Mouse (Mus musculus) lung, adult 2 months (tissue): ENCODE results near the gene Elane. TPM values are rescaled to one million over a fixed set of nuclear protein-coding genes. Genes with fewer than 3 reads are reported as not detected.

ENCODE experiments used
- DNase-seq: peaks from one replicate; pipeline ENCODE4 v3.0.0; 2022
- H3K4me1 ChIP-seq: fragments of 200-500 bp; 2 replicates; pipeline ENCODE4 v1.6.1; 2011; ENCODE audit warnings: low read length; ENCODE audit not compliant: control insufficient read depth, insufficient read depth
- H3K4me3 ChIP-seq: fragments of 200-500 bp; replicated peaks from 2 replicates; pipeline ENCODE3; 2011; ENCODE audit warnings: low read depth, mild to moderate bottlenecking, control low read depth, low read length; ENCODE audit errors: extremely low read depth
- CTCF ChIP-seq: fragments of 200-500 bp; IDR thresholded peaks from 2 replicates; pipeline ENCODE4 v1.5.1; 2011; ENCODE audit warnings: mild to moderate bottlenecking, low read length, control low read depth; ENCODE audit not compliant: insufficient read depth
- POLR2A ChIP-seq: fragments of 200-500 bp; IDR thresholded peaks from 2 replicates; pipeline ENCODE4 v1.6.1; 2011; ENCODE audit warnings: low read depth, mild to moderate bottlenecking, control low read depth, low read length, borderline replicate concordance; ENCODE audit errors: extremely low read depth
- WGBS: fragments of 180-500 bp; shearing (Covaris S2); methylation state at CpG from one replicate; pipeline ENCODE4 v1.1.7; 2018; 5-methylcytosine and 5-hydroxymethylcytosine counted together
- polyA plus RNA-seq: library from polyadenylated mRNA; depleted of rRNA; stranded (reverse); fragments of >200 nt; gene quantifications from 2 replicates; pipeline ENCODE4 v1.2.3, GENCODE M21; 2012

Elane gene
- polyA plus RNA-seq, 1 experiment: 0.85 TPM

DNA sequence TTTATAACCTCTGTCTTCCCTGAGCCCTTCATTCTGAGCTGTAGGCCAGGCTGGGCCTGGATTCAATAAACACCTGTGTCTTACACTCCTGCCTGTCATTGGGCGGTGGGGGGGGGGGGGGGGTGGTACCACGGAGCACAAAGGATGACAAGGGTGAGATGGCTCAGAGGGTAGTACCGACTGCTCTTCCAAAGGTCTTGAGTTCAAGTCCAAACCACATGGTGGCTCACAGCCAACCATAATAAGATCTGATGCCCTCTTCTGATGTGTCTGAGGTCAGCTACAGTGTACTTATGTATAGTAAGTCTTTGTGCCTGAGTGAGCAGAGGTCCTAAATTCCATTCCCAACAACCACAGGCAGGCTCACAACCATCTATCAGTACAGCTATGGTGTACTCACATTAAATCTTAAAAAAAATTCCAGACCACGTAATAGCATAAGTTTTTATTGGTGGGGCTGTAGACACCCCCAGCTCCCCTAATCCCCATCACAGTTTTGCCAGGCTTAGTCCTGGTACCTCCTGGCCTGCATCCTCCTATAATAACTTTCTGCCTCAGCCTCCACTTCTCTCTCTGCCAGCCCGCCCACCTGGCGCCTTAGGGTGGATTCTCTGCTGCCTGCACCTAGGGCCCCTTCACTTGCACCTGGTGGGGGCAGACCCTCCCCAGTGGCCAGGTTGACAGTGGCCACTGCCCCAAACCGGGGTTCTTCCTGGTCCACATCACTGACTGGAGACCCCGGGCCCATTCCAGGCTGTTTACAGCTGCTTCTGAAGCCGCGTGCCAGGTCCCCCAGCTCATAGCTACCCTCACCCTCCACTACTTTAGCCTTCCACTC, 21.5 kb upstream of the Elane start:
- H3K4me3 ChIP-seq: no peak overlapping the region
- no peak for TF ChIP-seq CTCF
- no peak for TF ChIP-seq POLR2A
- WGBS: 52% methylated on average over 10 of the region's 10 CpGs
- no peak for DNase-seq
- H3K4me1 ChIP-seq: peaks cover 3% of the 10 kb centered on the region; the same call in 1 of the 2 replicates

DNA sequence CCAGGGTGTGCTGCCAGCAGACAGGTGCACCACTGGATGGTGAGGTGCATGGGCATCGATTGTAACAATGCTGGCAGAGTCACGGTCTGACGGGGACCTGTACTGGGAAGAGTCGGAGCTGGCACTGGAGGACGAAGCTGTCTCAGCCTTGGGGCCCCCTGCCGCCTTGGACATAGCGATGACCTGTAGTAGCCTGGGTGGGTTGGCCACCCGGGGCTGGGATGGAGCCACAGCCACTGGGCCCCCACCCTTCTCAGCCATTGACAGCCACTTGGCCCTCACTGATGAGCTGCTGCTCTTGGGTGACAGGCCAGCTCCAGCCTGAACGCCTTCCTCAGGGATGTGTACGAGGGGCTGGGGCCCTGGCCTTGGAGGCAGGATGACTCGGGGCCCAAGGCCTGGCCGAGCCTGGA, 20.9 kb upstream of the Elane start:
- TF ChIP-seq CTCF: no peak
- no peak for TF ChIP-seq POLR2A
- H3K4me1 ChIP-seq: peaks cover 3% of the 10 kb centered on the region; the same call in 1 of the 2 replicates
- no peak for DNase-seq
- 46% methylated on average over 12 of the region's 12 CpGs for WGBS
- no peak overlapping the region for H3K4me3 ChIP-seq

DNA sequence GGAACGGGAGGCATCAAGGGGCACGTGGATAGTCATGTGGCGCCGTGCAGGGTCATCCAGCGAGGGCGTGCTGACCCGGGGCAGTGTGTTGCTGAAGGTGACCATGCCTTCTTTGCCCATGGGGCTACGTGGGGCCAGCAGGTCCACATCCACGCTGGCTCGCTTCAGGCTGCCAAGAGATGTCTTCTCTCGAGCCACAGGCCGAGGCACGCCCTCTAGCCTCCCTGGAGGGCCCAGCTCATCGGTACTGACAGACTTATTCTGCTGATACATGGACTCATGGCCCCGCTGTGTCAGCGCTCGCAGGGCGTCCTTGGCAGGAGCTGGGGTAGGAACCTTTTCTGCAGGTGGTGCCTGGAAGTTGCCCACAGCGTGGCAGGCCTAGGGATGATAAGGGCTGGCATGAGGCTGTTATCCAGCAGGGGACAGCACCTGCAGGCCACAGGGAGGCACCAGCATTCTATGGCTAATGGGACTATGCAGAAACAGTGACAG, 20.2 kb upstream of the Elane start:
- DNase-seq: no peak
- Histone ChIP-seq H3K4me1 (peaks cover 3% of the 10 kb centered on the region; the same call in 1 of the 2 replicates), H3K4me3 (no peak overlapping the region)
- WGBS: 60% methylated on average over 19 of the region's 19 CpGs
- peak; percentile 27; the same call in 1 of the 2 replicates for TF ChIP-seq CTCF
- no peak for TF ChIP-seq POLR2A

DNA sequence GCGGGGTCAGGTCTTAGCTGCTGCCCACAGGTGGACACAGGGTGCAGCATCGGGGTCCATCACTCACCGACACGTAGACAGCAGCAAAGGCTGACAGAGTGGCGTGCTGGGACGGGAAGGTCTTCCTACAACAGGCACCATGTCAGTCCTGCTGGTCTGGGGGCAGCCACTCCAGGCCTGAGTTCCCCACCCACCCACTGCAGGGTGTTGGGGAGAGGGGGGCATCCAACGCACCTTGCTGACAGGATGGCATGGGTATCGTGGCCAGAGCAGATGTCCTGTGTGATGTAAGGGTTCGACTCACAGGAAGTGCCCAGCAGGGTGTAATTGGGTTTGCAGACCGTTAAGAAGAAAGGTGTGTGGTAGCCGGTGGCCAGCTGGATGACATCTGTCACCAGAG, 19.4 kb upstream of the Elane start:
- Histone ChIP-seq H3K4me1 (no peaks in the 10 kb centered on the region), H3K4me3 (no peak overlapping the region)
- WGBS: 76% methylated on average over 11 of the region's 11 CpGs
- no peak for TF ChIP-seq POLR2A
- no peak for TF ChIP-seq CTCF
- DNase-seq: no peak

DNA sequence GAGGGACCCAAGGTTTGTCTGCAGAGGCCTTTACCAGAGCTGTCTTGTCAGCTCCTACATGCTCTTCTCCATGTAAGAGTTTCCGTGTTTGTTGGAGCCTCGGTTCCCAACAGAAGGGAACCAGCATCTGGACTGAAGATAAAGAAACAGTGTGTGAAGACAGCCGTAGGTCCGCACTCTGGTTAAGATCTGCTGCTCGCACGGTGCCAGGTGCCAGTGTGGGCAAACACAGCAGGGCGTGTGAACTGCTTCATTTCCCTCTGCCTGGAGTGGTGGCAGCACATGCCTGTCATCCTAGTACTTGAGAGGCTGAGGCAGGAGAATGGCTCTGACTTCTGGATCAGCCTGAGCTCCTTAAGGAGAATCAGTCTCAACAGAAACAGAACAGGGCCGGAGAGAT, 14.2 kb upstream of the Elane start:
- 88% methylated on average over 8 of the region's 8 CpGs for WGBS
- Histone ChIP-seq H3K4me1 (peaks cover 3% of the 10 kb centered on the region; the same call in 1 of the 2 replicates), H3K4me3 (no peak overlapping the region)
- TF ChIP-seq CTCF: no peak
- no peak for TF ChIP-seq POLR2A
- DNase-seq: no peak

DNA sequence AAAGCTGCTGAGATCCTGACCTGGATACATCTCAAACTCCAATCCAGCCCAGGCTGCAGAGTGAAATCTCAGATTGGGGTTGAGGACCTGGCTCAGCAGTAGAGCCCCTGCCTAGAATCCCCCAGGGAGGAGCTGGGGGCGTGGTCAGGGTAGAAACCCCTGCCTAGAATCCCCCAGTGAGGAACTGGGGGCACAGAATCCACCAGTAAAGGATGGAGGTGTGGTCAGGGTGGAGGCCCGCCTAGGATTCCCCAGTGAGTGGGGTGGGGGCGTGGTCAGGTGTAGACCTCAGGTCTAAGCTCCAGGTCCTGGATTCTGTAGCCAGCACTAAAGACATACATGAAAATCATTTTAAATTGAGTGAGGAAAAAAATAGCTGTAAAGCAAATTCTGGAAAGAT, 13.2 kb upstream of the Elane start:
- TF ChIP-seq CTCF (no peak), POLR2A (no peak)
- Histone ChIP-seq H3K4me1 (peaks cover 5% of the 10 kb centered on the region), H3K4me3 (no peak overlapping the region)
- WGBS: 61% methylated on average over 3 of the region's 3 CpGs
- DNase-seq: no peak

DNA sequence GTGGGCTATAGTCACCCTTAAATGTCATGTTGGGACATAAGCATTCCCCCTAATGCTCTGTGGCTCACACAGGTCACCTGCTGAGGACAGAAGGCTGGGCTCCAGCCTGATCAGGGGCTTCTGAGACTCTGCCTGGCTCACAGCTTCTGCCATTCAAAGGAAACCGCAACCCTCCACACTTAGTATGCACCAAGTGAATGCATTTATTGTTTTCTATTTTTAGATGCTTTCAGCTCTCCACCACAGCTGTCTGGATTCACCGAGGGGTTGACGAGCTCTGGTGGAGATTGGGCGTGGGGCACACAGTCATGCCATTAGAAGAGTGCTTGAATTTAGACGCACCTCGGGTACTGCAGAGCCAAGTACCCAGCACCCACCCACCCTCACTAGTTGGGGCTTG, 12.7 kb upstream of the Elane start:
- TF ChIP-seq POLR2A (no peak), CTCF (no peak)
- Histone ChIP-seq H3K4me3 (no peak overlapping the region), H3K4me1 (peaks cover 7% of the 10 kb centered on the region)
- no peak for DNase-seq
- WGBS: 24% methylated on average over 6 of the region's 6 CpGs

DNA sequence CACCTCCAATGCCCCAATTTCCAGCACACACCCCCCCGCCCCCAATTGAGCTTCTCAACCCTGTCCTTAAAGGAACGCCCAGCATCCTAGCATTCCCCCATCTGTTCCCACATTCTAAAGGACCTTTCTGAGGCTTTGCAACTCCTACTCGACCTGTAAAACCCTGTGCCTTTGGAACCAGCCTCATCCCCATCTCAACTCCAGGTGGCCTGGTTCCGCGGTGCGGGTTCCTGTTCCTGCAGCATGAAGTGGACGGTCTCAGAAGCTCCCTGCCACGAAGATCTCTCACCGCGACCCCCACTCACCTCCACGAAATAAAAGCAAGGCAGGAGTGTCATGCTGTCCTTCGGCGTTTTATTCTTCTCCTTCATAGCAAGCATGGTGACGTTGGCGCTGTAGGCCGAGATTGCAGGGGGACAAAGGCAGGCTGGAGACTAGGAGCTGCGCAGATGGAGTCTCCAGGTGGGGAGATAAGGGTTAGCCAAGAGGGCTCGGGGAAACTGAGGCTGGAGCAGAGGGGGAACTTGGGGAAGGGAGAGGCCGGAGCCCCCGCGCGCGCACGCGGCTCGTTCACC, 12.2 kb upstream of the Elane start:
- H3K4me1 ChIP-seq: peaks cover 7% of the 10 kb centered on the region
- peak overlapping the region; percentile 33 for H3K4me3 ChIP-seq
- 3% methylated on average over 26 of the region's 26 CpGs for WGBS
- DNase-seq: no peak
- TF ChIP-seq CTCF (no peak), POLR2A (no peak)

DNA sequence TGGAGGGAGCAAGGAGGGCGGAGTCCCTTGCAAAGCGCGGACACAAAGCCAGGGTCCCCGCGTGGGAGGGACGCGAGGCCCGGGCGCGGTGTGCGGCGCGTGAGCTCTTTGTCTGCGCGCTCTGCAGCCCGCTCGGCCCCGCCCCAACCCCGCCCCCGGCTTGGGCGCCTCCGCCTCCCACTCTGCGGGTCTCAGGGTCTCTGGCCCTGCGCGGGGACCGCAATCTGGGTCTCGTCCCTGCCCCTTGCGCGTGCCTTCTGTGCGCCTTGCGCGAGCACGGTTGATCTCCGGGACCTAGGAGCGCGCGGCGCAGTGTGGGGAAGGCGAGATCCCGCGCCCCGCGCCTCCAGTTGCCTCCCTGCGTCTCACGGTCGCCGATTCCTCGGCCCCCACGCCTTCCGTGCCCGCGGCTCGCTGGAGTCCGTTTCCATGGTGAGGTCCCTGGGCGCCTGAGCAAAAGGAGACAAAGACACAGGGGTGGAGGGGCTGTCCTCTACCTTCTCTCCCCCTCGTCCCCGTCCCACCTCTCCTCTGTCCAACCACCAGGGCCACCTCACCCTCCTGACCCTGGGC, 11.7 kb upstream of the Elane start, which contains the start of the genes Prtn3 and Plppr3:
Prtn3 (plus strand) TSS at position 187 of the 573 bp plus-strand sequence.
Plppr3 (minus strand) TSS at position 345 of the 573 bp plus-strand sequence.
- 2% methylated on average over 57 of the region's 57 CpGs for WGBS
- TF ChIP-seq POLR2A: no peak
- TF ChIP-seq CTCF: no peak
- Histone ChIP-seq H3K4me3 (peak within 1 kb of the TSS; percentile 57), H3K4me1 (peaks cover 7% of the 10 kb centered on the region)
- no peak for DNase-seq

DNA sequence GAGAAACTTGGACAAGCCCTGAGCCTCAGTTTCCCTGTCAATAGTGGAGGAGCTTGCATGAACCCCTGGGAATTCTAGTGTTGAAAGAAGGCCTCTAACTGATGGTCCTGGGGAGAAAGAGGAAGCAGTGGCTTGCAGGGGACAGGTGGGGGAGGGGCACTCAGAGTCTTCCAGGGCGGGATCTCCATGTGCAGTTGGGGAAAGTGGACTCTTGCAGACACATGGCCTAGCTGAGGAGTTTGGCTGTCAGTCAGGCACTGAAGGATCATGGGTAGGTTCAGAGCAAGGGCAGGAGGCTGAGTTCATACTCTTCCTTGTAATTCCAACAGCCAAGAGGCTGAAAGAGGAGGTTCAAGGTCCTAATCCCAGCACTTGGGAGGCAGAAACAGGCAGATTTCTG, 8.9 kb upstream of the Elane start:
- H3K4me3 ChIP-seq: no peak overlapping the region
- no peak for DNase-seq
- TF ChIP-seq CTCF: no peak
- H3K4me1 ChIP-seq: peaks cover 10% of the 10 kb centered on the region
- WGBS: 68% methylated on average over 1 of the region's 1 CpGs
